ENCODE assay signal across 22 mouse cellular contexts in genomic region chr9:77628676-77629075, GRCm38 (mm10). TPM values are rescaled to one million over a fixed set of nuclear protein-coding genes. Genes with fewer than 3 reads are reported as not detected.
DNase-seq lines count a peak whose midpoint lies in the region; ATAC-seq lines count a peak whose summit lies in the region.
"Had no signal": no experiment of that assay in that cellular context is flagged by ENCODE, and none has a peak within 500 bp of the region (broad histone marks: within the 10 kb centered on the region; RNA-seq: fewer than 3 reads in every experiment).

No protein-coding gene starts in this region.

- H3K9ac ChIP-seq in kidney, embryonic 16.5 days (replicated peaks; ENCODE audit: low read length) = no peak overlapping the region
- H3K9ac ChIP-seq in heart, embryonic 16.5 days (ENCODE audit: low read length) = 0 out of 2 replicates have a peak overlapping the region, but pooled peaks have one; percentile 13
- H3K9ac ChIP-seq in intestine, embryonic 15.5 days = no peak overlapping the region
- H3K9ac ChIP-seq: embryonic facial prominence, embryonic 12.5 days; forebrain, embryonic 15.5 days had no signal

- no peaks in the 10 kb centered on the region for H3K27me3 ChIP-seq in kidney, embryonic 16.5 days (ENCODE audit: insufficient read depth, low read length)
- H3K27me3 ChIP-seq in heart, embryonic 16.5 days (ENCODE audit: control insufficient read depth, insufficient read depth, low read length) = no peaks in the 10 kb centered on the region
- no peaks in the 10 kb centered on the region for H3K27me3 ChIP-seq in intestine, embryonic 15.5 days (replicated peaks)
- H3K27me3 ChIP-seq: embryonic facial prominence, embryonic 12.5 days; forebrain, embryonic 15.5 days had no signal

- peaks cover 4% of the 10 kb centered on the region; the same call in 1 of the 2 replicates for H3K4me1 ChIP-seq in kidney, embryonic 16.5 days (ENCODE audit: insufficient read depth, low read length)
- H3K4me1 ChIP-seq in heart, embryonic 16.5 days (ENCODE audit: control insufficient read depth, insufficient read depth, low read length) = peaks cover 12% of the 10 kb centered on the region
- no peaks in the 10 kb centered on the region for H3K4me1 ChIP-seq in intestine, embryonic 15.5 days (replicated peaks)
- H3K4me1 ChIP-seq: embryonic facial prominence, embryonic 12.5 days; forebrain, embryonic 15.5 days; hindbrain, embryonic 10.5 days had no signal

- 72% methylated on average over 10 of the region's 10 CpGs for WGBS in kidney, embryonic 16.5 days
- WGBS in heart, embryonic 16.5 days = 39% methylated on average over 10 of the region's 10 CpGs
- WGBS in intestine, embryonic 15.5 days = 80% methylated on average over 10 of the region's 10 CpGs

- H3K36me3 ChIP-seq in kidney, embryonic 16.5 days (ENCODE audit: insufficient read depth, low read length) = no peaks in the 10 kb centered on the region
- no peaks in the 10 kb centered on the region for H3K36me3 ChIP-seq in heart, embryonic 16.5 days (ENCODE audit: control insufficient read depth, insufficient read depth)
- no peaks in the 10 kb centered on the region for H3K36me3 ChIP-seq in intestine, embryonic 15.5 days
- H3K36me3 ChIP-seq: embryonic facial prominence, embryonic 12.5 days; forebrain, embryonic 15.5 days; hindbrain, embryonic 10.5 days had no signal

- H3K9me3 ChIP-seq in kidney, embryonic 16.5 days (ENCODE audit: low read length) = 0 out of 2 replicates have a peak, but pooled peaks cover 2% of the 10 kb centered on the region
- no peaks in the 10 kb centered on the region for H3K9me3 ChIP-seq in heart, embryonic 16.5 days (replicated peaks; ENCODE audit: control insufficient read depth, low read length)
- no peaks in the 10 kb centered on the region for H3K9me3 ChIP-seq in intestine, embryonic 15.5 days
- H3K9me3 ChIP-seq: embryonic facial prominence, embryonic 12.5 days; forebrain, embryonic 15.5 days; hindbrain, embryonic 10.5 days had no signal

- no peak for ATAC-seq in kidney, embryonic 16.5 days (ENCODE audit: low FRiP score, low TSS enrichment)
- peak; percentile 72 for ATAC-seq in heart, embryonic 16.5 days (replicated peaks; ENCODE audit: extremely low read depth, insufficient read depth, low FRiP score)
- ATAC-seq in intestine, embryonic 15.5 days = no peak
- ATAC-seq: forebrain, embryonic 15.5 days; hindbrain, postnatal 0 days; lung, postnatal 0 days had no signal

- DNase-seq in kidney, adult 11 months = peak; percentile 25
- peak; percentile 59 to 70 for DNase-seq in gastrocnemius, adult 8-10 months (ENCODE audit: low spot score in 2 of 2)
- DNase-seq in heart, adult 9 months (ENCODE audit: low spot score in 2 of 2) = peak; percentile 37 to 50
- no peak for DNase-seq in layer of hippocampus, adult 8-10 months (ENCODE audit: low spot score in 2 of 2)
- no peak for DNase-seq in frontal cortex, adult 2 months (ENCODE audit: extremely low spot score in 1 of 2, low spot score in 1 of 2)
- DNase-seq: adrenal gland, adult 2 months; B cell, adult 2 months; cerebellum, adult 9-10 months; kidney, adult 8-10 months; layer of hippocampus, postnatal 36 days; liver; thymus, postnatal 36 days had no signal

- H3K4me2 ChIP-seq in kidney, embryonic 16.5 days (replicated peaks; ENCODE audit: low read depth, low read length) = no peak overlapping the region
- H3K4me2 ChIP-seq in heart, embryonic 16.5 days (ENCODE audit: low read depth, low read length) = no peak overlapping the region
- no peak overlapping the region for H3K4me2 ChIP-seq in intestine, embryonic 15.5 days (replicated peaks)
- H3K4me2 ChIP-seq: embryonic facial prominence, embryonic 12.5 days; forebrain, embryonic 15.5 days; midbrain, embryonic 11.5 days had no signal

- H3K27ac ChIP-seq in kidney, embryonic 16.5 days (ENCODE audit: low read length) = no peak overlapping the region
- peak overlapping the region; percentile 80 for H3K27ac ChIP-seq in heart, embryonic 16.5 days (ENCODE audit: low read length)
- H3K27ac ChIP-seq in intestine, embryonic 15.5 days = no peak overlapping the region
- H3K27ac ChIP-seq: embryonic facial prominence, embryonic 12.5 days; forebrain, embryonic 15.5 days; hindbrain, embryonic 10.5 days; hindbrain, postnatal 0 days had no signal

- H3K4me3 ChIP-seq in kidney, embryonic 16.5 days (ENCODE audit: low read length) = no peak overlapping the region
- no peak overlapping the region for H3K4me3 ChIP-seq in heart, embryonic 16.5 days (ENCODE audit: low read length)
- no peak overlapping the region for H3K4me3 ChIP-seq in intestine, embryonic 15.5 days (replicated peaks)
- H3K4me3 ChIP-seq: embryonic facial prominence, embryonic 12.5 days; erythroblast, embryonic 14.5 days; forebrain, embryonic 15.5 days; hindbrain, embryonic 10.5 days had no signal

RNA-seq across cellular contexts. Expression of gene Klhl31, which starts 7.6 kb away (rescaled TPM):
- polyA plus RNA-seq in kidney, embryonic 16.5 days (2015; fragmentation: Nextera tagmentation; extraction: Ambion mirVana) = 0.92 and 0.98 TPM in 2 replicates
- total RNA-seq in gastrocnemius, adult 8-10 months (2022) = 100 to 1,000 TPM; 595 to 734 (median 690) TPM
- polyA plus RNA-seq in heart, embryonic 16.5 days (2015; fragmentation: Nextera tagmentation; extraction: Ambion mirVana) = 54.2 and 59.9 TPM in 2 replicates
- total RNA-seq in layer of hippocampus, adult 8-10 months (2022) = under 1 TPM in 2 of 4 experiments, not detected in 2; 0.04 to 0.07 TPM
- polyA plus RNA-seq in intestine, embryonic 15.5 days (2015; fragmentation: Nextera tagmentation; extraction: Ambion mirVana) = 0.08 and 0.29 TPM in 2 replicates
- 0.02 and 0.08 TPM in 2 replicates for polyA plus RNA-seq in frontal cortex, adult 2 months (2012; rRNA removed)
- polyA plus RNA-seq: adrenal gland, adult 2 months; erythroblast, embryonic 14.5 days had no signal

Comparison
In these comparisons a context has a peak if more than half of its experiments do, and no peak if none do; other contexts are left out.
1. DNase-seq: peak in kidney, adult 11 months (single experiment), gastrocnemius, adult 8-10 months (2 of 2) and heart, adult 9 months (2 of 2); none in layer of hippocampus, adult 8-10 months (0 of 2) and frontal cortex, adult 2 months (0 of 2).
2. RNA of gene Klhl31, which starts 7.6 kb away (polyA plus RNA-seq): 54.2 to 59.9 TPM in heart, embryonic 16.5 days; 0.92 to 0.98 TPM in kidney, embryonic 16.5 days, 0.08 to 0.29 TPM in intestine, embryonic 15.5 days and 0.02 to 0.08 TPM in frontal cortex, adult 2 months; every median in the first group is over 10 times any median in the second.